Mouse (Mus musculus) forebrain, embryonic 14.5 days (tissue): ENCODE data around the gene Kalrn. TPM values are rescaled to one million over a fixed set of nuclear protein-coding genes. Genes with fewer than 3 reads are reported as not detected.

Experiments used
- ATAC-seq: fragments of 200-750 bp; cut with Nextera tagmentation; 2 replicates; pipeline ENCODE4 v1.8.0; 2017; ENCODE audit warnings: mild to moderate bottlenecking, moderate library complexity
- DNase-seq: peaks from one replicate; pipeline ENCODE4 v3.0.0-alpha.2; 2015; ENCODE audit warnings: low spot score
- H3K27ac ChIP-seq: fragments of 300-500 bp; sonication (generic); 2 replicates; pipeline ENCODE4 v1.5.1; 2014; ENCODE audit warnings: low read depth, mild to moderate bottlenecking, control low read depth, low read length, moderate library complexity
- H3K27me3 ChIP-seq: fragments of 300-500 bp; sonication (generic); replicated peaks from 2 replicates; pipeline ENCODE4 v1.6.1; 2014; ENCODE audit warnings: low read length, control low read depth, mixed read lengths; ENCODE audit not compliant: control insufficient read depth, insufficient read depth
- H3K36me3 ChIP-seq: fragments of 300-500 bp; sonication (generic); 2 replicates; pipeline ENCODE4 v1.6.1; 2014; ENCODE audit warnings: low read length, control low read depth; ENCODE audit not compliant: control insufficient read depth, insufficient read depth
- H3K4me1 ChIP-seq: fragments of 300-500 bp; sonication (generic); 2 replicates; pipeline ENCODE4 v1.6.1; 2014; ENCODE audit warnings: antibody characterized with exemption, low read length, control low read depth; ENCODE audit not compliant: control insufficient read depth, insufficient read depth
- H3K4me2 ChIP-seq: fragments of 300-500 bp; sonication (generic); 2 replicates; pipeline ENCODE4 v1.6.1; 2014; ENCODE audit warnings: mild to moderate bottlenecking, control low read depth, low read length
- H3K4me3 ChIP-seq: fragments of 300-500 bp; sonication (generic); 2 replicates; pipeline ENCODE4 v1.5.1; 2014; ENCODE audit warnings: low read depth, low read length, control low read depth
- H3K9ac ChIP-seq: fragments of 300-500 bp; sonication (generic); 2 replicates; pipeline ENCODE4 v1.6.1; 2014; ENCODE audit warnings: mild to moderate bottlenecking, low read length, control low read depth, moderate library complexity
- H3K9me3 ChIP-seq: fragments of 300-500 bp; sonication (generic); replicated peaks from 2 replicates; pipeline ENCODE4 v1.6.1; 2016; ENCODE audit warnings: low read length, control low read depth, mixed read lengths; ENCODE audit not compliant: control insufficient read depth
- WGBS: fragments of 180-500 bp; shearing (Covaris S2); extraction: QIAGEN DNeasy Blood & Tissue Kit; methylation state at CpG from one replicate; pipeline ENCODE4 v1.1.7; 2014; 5-methylcytosine and 5-hydroxymethylcytosine counted together
- polyA plus RNA-seq: library from polyadenylated mRNA; unstranded; fragments of >200 nt; fragmentation: Nextera tagmentation; extraction: Ambion mirVana; gene quantifications from 2 replicates; pipeline ENCODE4 v1.2.1, GENCODE M21; 2014

The Kalrn gene
- polyA plus RNA-seq, 1 experiment from 2014 or later = 19.7 TPM

- Histone ChIP-seq H3K4me1 (no peaks in the 10 kb centered on the region), H3K4me2 (no peak overlapping the region), H3K9me3 (no peaks in the 10 kb centered on the region), H3K36me3 (peaks cover 83% of the 10 kb centered on the region), H3K9ac (no peak overlapping the region), H3K27me3 (no peaks in the 10 kb centered on the region), H3K27ac (no peak overlapping the region), H3K4me3 (no peak overlapping the region)
- ATAC-seq (no peak), DNase-seq (no peak)
- 81% methylated on average over 3 of the region's 3 CpGs for WGBS
Observed at GRCm38 (mm10) chr16:34212160-34212559, 361.2 kb downstream of the Kalrn start.

GRCm38 (mm10) chr16:34211243-34211642, 362.1 kb downstream of the Kalrn start:
- Histone ChIP-seq H3K27ac (no peak overlapping the region), H3K27me3 (no peaks in the 10 kb centered on the region), H3K4me2 (no peak overlapping the region), H3K9me3 (no peaks in the 10 kb centered on the region), H3K4me3 (no peak overlapping the region), H3K4me1 (no peaks in the 10 kb centered on the region), H3K9ac (no peak overlapping the region), H3K36me3 (peaks cover 80% of the 10 kb centered on the region)
- DNase-seq (no peak), ATAC-seq (no peak)
- WGBS = 90% methylated on average over 12 of the region's 12 CpGs

- Histone ChIP-seq H3K27ac (no peak overlapping the region), H3K36me3 (peaks cover 76% of the 10 kb centered on the region), H3K4me1 (peaks cover 3% of the 10 kb centered on the region; the same call in 1 of the 2 replicates), H3K4me3 (no peak overlapping the region), H3K4me2 (no peak overlapping the region), H3K9ac (no peak overlapping the region), H3K9me3 (no peaks in the 10 kb centered on the region), H3K27me3 (no peaks in the 10 kb centered on the region)
- ATAC-seq = no peak
- 89% methylated on average over 5 of the region's 5 CpGs for WGBS
- DNase-seq = no peak
Observed at GRCm38 (mm10) chr16:34208748-34209147, 364.6 kb downstream of the Kalrn start.

- Histone ChIP-seq H3K27me3 (no peaks in the 10 kb centered on the region), H3K36me3 (peaks cover 76% of the 10 kb centered on the region), H3K4me2 (no peak overlapping the region), H3K4me1 (peaks cover 3% of the 10 kb centered on the region; the same call in 1 of the 2 replicates), H3K4me3 (no peak overlapping the region), H3K27ac (no peak overlapping the region), H3K9me3 (no peaks in the 10 kb centered on the region), H3K9ac (no peak overlapping the region)
- no peak for DNase-seq
- WGBS = 91% methylated on average over 5 of the region's 5 CpGs
- ATAC-seq = no peak
Observed at GRCm38 (mm10) chr16:34207972-34208371, 365.4 kb downstream of the Kalrn start.

GRCm38 (mm10) chr16:34204527-34205139, 368.7 kb downstream of the Kalrn start:
- Histone ChIP-seq H3K36me3 (peaks cover 55% of the 10 kb centered on the region), H3K27ac (no peak overlapping the region), H3K9me3 (no peaks in the 10 kb centered on the region), H3K4me1 (peaks cover 3% of the 10 kb centered on the region; the same call in 1 of the 2 replicates), H3K27me3 (no peaks in the 10 kb centered on the region), H3K9ac (no peak overlapping the region), H3K4me3 (no peak overlapping the region), H3K4me2 (no peak overlapping the region)
- ATAC-seq = peak; percentile 61; the same call in 1 of the 2 replicates
- DNase-seq = peak; percentile 73
- 23% methylated on average over 13 of the region's 13 CpGs for WGBS

- no peak for ATAC-seq
Observed at GRCm38 (mm10) chr16:34199543-34199942, 373.8 kb downstream of the Kalrn start.

GRCm38 (mm10) chr16:34192959-34193842, 380.1 kb downstream of the Kalrn start:
- H3K9ac ChIP-seq = no peak overlapping the region
- H3K27me3 ChIP-seq = no peaks in the 10 kb centered on the region
- H3K4me1 ChIP-seq = no peaks in the 10 kb centered on the region
- 39% methylated on average over 10 of the region's 10 CpGs for WGBS
- peak; percentile 82 for DNase-seq
- no peaks in the 10 kb centered on the region for H3K9me3 ChIP-seq
- H3K36me3 ChIP-seq = peaks cover 41% of the 10 kb centered on the region
- H3K27ac ChIP-seq = no peak overlapping the region
- H3K4me2 ChIP-seq = no peak overlapping the region
- peak; percentile 77 for ATAC-seq
- H3K4me3 ChIP-seq = no peak overlapping the region

More at GRCm38 (mm10) chr16:34199543-34199942, 373.8 kb downstream of the Kalrn start:
- 89% methylated on average over 6 of the region's 6 CpGs for WGBS
- no peak overlapping the region for H3K4me2 ChIP-seq
- H3K9me3 ChIP-seq = no peaks in the 10 kb centered on the region
- H3K36me3 ChIP-seq = peaks cover 58% of the 10 kb centered on the region
- H3K27ac ChIP-seq = no peak overlapping the region
- DNase-seq = no peak
- H3K9ac ChIP-seq = no peak overlapping the region
- no peaks in the 10 kb centered on the region for H3K4me1 ChIP-seq
- H3K4me3 ChIP-seq = no peak overlapping the region
- H3K27me3 ChIP-seq = no peaks in the 10 kb centered on the region

GRCm38 (mm10) chr16:34184721-34185120, 388.6 kb downstream of the Kalrn start:
- Histone ChIP-seq H3K27ac (no peak overlapping the region), H3K4me1 (no peaks in the 10 kb centered on the region), H3K9me3 (no peaks in the 10 kb centered on the region), H3K4me3 (no peak overlapping the region), H3K36me3 (peaks cover 57% of the 10 kb centered on the region), H3K27me3 (no peaks in the 10 kb centered on the region), H3K4me2 (no peak overlapping the region), H3K9ac (no peak overlapping the region)
- 79% methylated on average over 3 of the region's 3 CpGs for WGBS
- ATAC-seq (no peak), DNase-seq (no peak)

- Histone ChIP-seq H3K27ac (no peak overlapping the region), H3K4me1 (no peaks in the 10 kb centered on the region), H3K27me3 (no peaks in the 10 kb centered on the region), H3K9me3 (no peaks in the 10 kb centered on the region), H3K9ac (no peak overlapping the region), H3K4me3 (no peak overlapping the region), H3K36me3 (peaks cover 59% of the 10 kb centered on the region), H3K4me2 (no peak overlapping the region)
- ATAC-seq (no peak), DNase-seq (no peak)
- 87% methylated on average over 4 of the region's 4 CpGs for WGBS
Observed at GRCm38 (mm10) chr16:34183186-34183585, 390.1 kb downstream of the Kalrn start.
